Mouse (Mus musculus): Measurements from ENCODE around the gene Ogg1. TPM values are rescaled to one million over a fixed set of nuclear protein-coding genes. Genes with fewer than 3 reads are reported as not detected.

The Ogg1 gene
- polyA plus RNA-seq, 1 experiment from 2014 or later: 14.0 TPM

- H3K4me1 ChIP-seq (replicated peaks; ENCODE audit: insufficient read depth, low read length): no peaks in the 10 kb centered on the region
These were observed 7.4 kb downstream of the Ogg1 start for GRCm38 (mm10) chr6:113334216-113334615.

GRCm38 (mm10) chr6:113336852-113337620 is 10.3 kb downstream of the Ogg1 start:
- H3K36me3 ChIP-seq (ENCODE audit: insufficient read depth, low read length): peaks cover 49% of the 10 kb centered on the region
- no peak overlapping the region for H3K4me2 ChIP-seq (ENCODE audit: low read length)
- TF ChIP-seq CTCF (IDR thresholded peaks at IDR 0.05; ENCODE audit: low read depth): no peak
- no peaks in the 10 kb centered on the region for H3K9me3 ChIP-seq (replicated peaks; ENCODE audit: low read length)
- H3K4me1 ChIP-seq (replicated peaks; ENCODE audit: insufficient read depth, low read length): peaks cover 7% of the 10 kb centered on the region; the same call in 1 of the 2 replicates
- no peaks in the 10 kb centered on the region for H3K27me3 ChIP-seq (ENCODE audit: insufficient read depth, low read length)
- WGBS: 52% methylated on average over 8 of the region's 8 CpGs
- no peak overlapping the region for H3K27ac ChIP-seq
- H3K9ac ChIP-seq (ENCODE audit: low read depth, low read length): no peak overlapping the region
- no peak overlapping the region for H3K4me3 ChIP-seq (replicated peaks; ENCODE audit: low read depth, low read length)
- ATAC-seq (replicated peaks; ENCODE audit: low FRiP score, low read depth) (no peak), DNase-seq (ENCODE audit: low spot score) (no peak)

More at GRCm38 (mm10) chr6:113334216-113334615, 7.4 kb downstream of the Ogg1 start:
- H3K9me3 ChIP-seq (replicated peaks; ENCODE audit: low read length): no peaks in the 10 kb centered on the region
- DNase-seq (ENCODE audit: low spot score): no peak
- WGBS: 61% methylated on average over 6 of the region's 6 CpGs
- H3K9ac ChIP-seq (ENCODE audit: low read depth, low read length): no peak overlapping the region
- ATAC-seq (replicated peaks; ENCODE audit: low FRiP score, low read depth): no peak
- no peak overlapping the region for H3K4me3 ChIP-seq (replicated peaks; ENCODE audit: low read depth, low read length)
- peaks cover 49% of the 10 kb centered on the region for H3K36me3 ChIP-seq (ENCODE audit: insufficient read depth, low read length)
- H3K27ac ChIP-seq: no peak overlapping the region
- H3K4me2 ChIP-seq (ENCODE audit: low read length): no peak overlapping the region
- H3K27me3 ChIP-seq (ENCODE audit: insufficient read depth, low read length): no peaks in the 10 kb centered on the region
- no peak for TF ChIP-seq CTCF (IDR thresholded peaks at IDR 0.05; ENCODE audit: low read depth)

GRCm38 (mm10) chr6:113341574-113341973 is 14.8 kb downstream of the Ogg1 start:
- DNase-seq (ENCODE audit: low spot score) (no peak), ATAC-seq (replicated peaks; ENCODE audit: low FRiP score, low read depth) (no peak)
- H3K4me3 ChIP-seq (replicated peaks; ENCODE audit: low read depth, low read length): no peak overlapping the region
- no peak overlapping the region for H3K27ac ChIP-seq
- no peak overlapping the region for H3K9ac ChIP-seq (ENCODE audit: low read depth, low read length)
- H3K4me2 ChIP-seq (ENCODE audit: low read length): peak overlapping the region; percentile 21
- H3K36me3 ChIP-seq (ENCODE audit: insufficient read depth, low read length): peaks cover 27% of the 10 kb centered on the region; the same call in 1 of the 2 replicates
- no peaks in the 10 kb centered on the region for H3K9me3 ChIP-seq (replicated peaks; ENCODE audit: low read length)
- peaks cover 27% of the 10 kb centered on the region for H3K4me1 ChIP-seq (replicated peaks; ENCODE audit: insufficient read depth, low read length)
- TF ChIP-seq CTCF (IDR thresholded peaks at IDR 0.05; ENCODE audit: low read depth): no peak
- H3K27me3 ChIP-seq (ENCODE audit: insufficient read depth, low read length): no peaks in the 10 kb centered on the region
- 53% methylated on average over 6 of the region's 6 CpGs for WGBS

- Histone ChIP-seq H3K4me2 (ENCODE audit: low read length) (peak overlapping the region; percentile 78), H3K4me1 (replicated peaks; ENCODE audit: insufficient read depth, low read length) (peaks cover 27% of the 10 kb centered on the region), H3K27ac (no peak overlapping the region), H3K27me3 (ENCODE audit: insufficient read depth, low read length) (no peaks in the 10 kb centered on the region), H3K9me3 (replicated peaks; ENCODE audit: low read length) (no peaks in the 10 kb centered on the region), H3K9ac (ENCODE audit: low read depth, low read length) (0 out of 2 replicates have a peak overlapping the region, but pooled peaks have one; percentile 27), H3K4me3 (replicated peaks; ENCODE audit: low read depth, low read length) (0 out of 2 replicates have a peak overlapping the region, but pooled peaks have one; percentile 9), H3K36me3 (ENCODE audit: insufficient read depth, low read length) (peaks cover 27% of the 10 kb centered on the region; the same call in 1 of the 2 replicates)
- no peak for TF ChIP-seq CTCF (IDR thresholded peaks at IDR 0.05; ENCODE audit: low read depth)
- WGBS: 15% methylated on average over 6 of the region's 7 CpGs
- ATAC-seq (replicated peaks; ENCODE audit: low FRiP score, low read depth) (no peak), DNase-seq (ENCODE audit: low spot score) (peak; percentile 58)
These were observed 15.5 kb downstream of the Ogg1 start for GRCm38 (mm10) chr6:113342297-113342696.

GRCm38 (mm10) chr6:113343177-113344092 is 16.7 kb downstream of the Ogg1 start, which contains the start of gene Camk1:
Gene Camk1 (minus strand): TSS chr6:113343984.
- H3K27me3 ChIP-seq (ENCODE audit: insufficient read depth, low read length): no peaks in the 10 kb centered on the region
- WGBS: 9% methylated on average over 32 of the region's 32 CpGs

GRCm38 (mm10) chr6:113344321-113344720 is 17.5 kb downstream of the Ogg1 start:
- H3K9ac ChIP-seq (ENCODE audit: low read depth, low read length): peak overlapping the region; percentile 74; the same call in 1 of the 2 replicates
- H3K9me3 ChIP-seq (replicated peaks; ENCODE audit: low read length): no peaks in the 10 kb centered on the region
- peak overlapping the region; percentile 60 for H3K27ac ChIP-seq
- peaks cover 8% of the 10 kb centered on the region; the same call in 1 of the 2 replicates for H3K36me3 ChIP-seq (ENCODE audit: insufficient read depth, low read length)
- peaks cover 27% of the 10 kb centered on the region for H3K4me1 ChIP-seq (replicated peaks; ENCODE audit: insufficient read depth, low read length)
- H3K4me2 ChIP-seq (ENCODE audit: low read length): peak overlapping the region; percentile 78
- 23% methylated on average over 2 of the region's 2 CpGs for WGBS
- peak; percentile 47 for DNase-seq (ENCODE audit: low spot score)
- H3K4me3 ChIP-seq (replicated peaks; ENCODE audit: low read depth, low read length): no peak overlapping the region
- no peak for ATAC-seq (replicated peaks; ENCODE audit: low FRiP score, low read depth)
- no peak for TF ChIP-seq CTCF (IDR thresholded peaks at IDR 0.05; ENCODE audit: low read depth)
- H3K27me3 ChIP-seq (ENCODE audit: insufficient read depth, low read length): no peaks in the 10 kb centered on the region

More at GRCm38 (mm10) chr6:113343177-113344092, 16.7 kb downstream of the Ogg1 start, which contains the start of gene Camk1:
- Histone ChIP-seq H3K36me3 (ENCODE audit: insufficient read depth, low read length) (peaks cover 17% of the 10 kb centered on the region; the same call in 1 of the 2 replicates), H3K4me2 (ENCODE audit: low read length) (peak within 1 kb of the TSS; percentile 78), H3K9me3 (replicated peaks; ENCODE audit: low read length) (no peaks in the 10 kb centered on the region), H3K27ac (peak within 1 kb of the TSS; percentile 60), H3K9ac (ENCODE audit: low read depth, low read length) (peak within 1 kb of the TSS; percentile 74), H3K4me1 (replicated peaks; ENCODE audit: insufficient read depth, low read length) (peaks cover 27% of the 10 kb centered on the region), H3K4me3 (replicated peaks; ENCODE audit: low read depth, low read length) (peak within 1 kb of the TSS; percentile 70)
- no peak for TF ChIP-seq CTCF (IDR thresholded peaks at IDR 0.05; ENCODE audit: low read depth)
- DNase-seq (ENCODE audit: low spot score) (peak; percentile 86), ATAC-seq (replicated peaks; ENCODE audit: low FRiP score, low read depth) (peak; percentile 73)

All from kidney, postnatal 0 days (tissue).